Mouse (Mus musculus): Measurements from ENCODE around the gene Mnt.
"Not testable (repeated sequence)": the region's sequence is repeated elsewhere in the genome, so short reads cannot be mapped to it uniquely, and the experiment has no call there.

The Mnt gene

DNA sequence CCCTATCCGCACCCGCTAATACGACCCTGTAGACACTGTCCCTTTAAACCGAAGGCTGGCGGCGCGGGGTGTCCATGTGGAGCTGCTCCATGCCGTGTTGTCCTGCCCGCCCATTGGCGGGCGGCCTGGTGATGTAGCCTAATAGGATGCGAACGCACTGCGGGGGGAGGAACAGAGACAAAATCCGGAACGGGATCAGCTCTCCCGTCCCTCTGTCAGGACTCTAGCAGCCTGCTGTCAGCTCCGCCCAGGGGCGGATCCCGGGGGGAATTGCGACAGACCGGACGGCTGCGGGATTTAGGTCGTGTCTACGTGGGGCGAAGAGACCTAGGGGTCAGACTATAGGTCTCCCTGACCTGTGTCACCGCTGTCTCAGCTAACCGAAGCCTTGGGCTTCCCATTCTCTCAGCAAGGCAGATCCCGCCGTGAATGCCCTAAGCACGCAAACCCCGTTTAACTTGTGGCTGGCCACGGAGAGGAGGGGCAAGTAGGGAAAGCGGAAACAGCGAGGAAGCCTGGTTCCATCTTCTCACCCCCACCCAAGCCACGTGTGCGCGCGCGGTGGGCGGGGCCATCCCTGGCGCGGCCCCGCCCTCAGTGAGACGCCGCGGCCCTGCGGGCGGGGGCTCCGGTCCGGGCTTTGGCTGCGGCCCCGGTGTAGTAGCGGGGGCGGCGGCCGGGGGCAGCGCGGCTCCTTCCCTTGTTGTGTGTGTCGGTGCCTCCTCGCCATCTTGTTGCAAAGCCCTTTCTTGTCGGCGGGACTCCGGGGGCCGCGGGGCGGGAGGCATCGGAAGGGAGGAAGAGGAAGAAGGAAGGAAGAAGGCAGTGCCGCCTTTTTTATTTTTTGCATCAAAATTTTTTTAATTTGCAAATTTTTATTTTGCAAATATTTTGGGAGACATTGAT is at the start of gene Mnt:
Mnt (plus strand) TSS at position 665 of the 906 bp plus-strand sequence.
- peak; percentile 96 for DNase-seq

DNA sequence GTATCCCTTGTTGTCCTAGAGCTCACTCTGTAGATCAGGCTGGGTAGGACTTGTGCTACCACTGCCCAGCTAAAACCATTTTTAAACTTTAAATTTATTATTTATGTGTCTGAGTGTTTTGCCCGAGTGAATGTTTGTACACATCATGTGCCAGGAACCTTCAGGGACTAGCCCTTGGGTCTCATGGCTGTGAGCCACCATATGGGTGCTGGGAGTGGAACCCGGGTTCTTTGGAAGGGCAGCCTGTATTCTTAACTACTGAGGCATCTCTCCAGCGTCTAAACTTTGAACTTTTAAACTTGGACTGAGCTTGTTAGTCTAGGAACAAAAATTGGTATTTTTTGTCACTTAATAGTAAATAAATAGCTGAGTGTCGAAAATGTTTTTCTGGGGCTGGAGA is 37.8 kb upstream of the Mnt start:
- no peak for DNase-seq

DNA sequence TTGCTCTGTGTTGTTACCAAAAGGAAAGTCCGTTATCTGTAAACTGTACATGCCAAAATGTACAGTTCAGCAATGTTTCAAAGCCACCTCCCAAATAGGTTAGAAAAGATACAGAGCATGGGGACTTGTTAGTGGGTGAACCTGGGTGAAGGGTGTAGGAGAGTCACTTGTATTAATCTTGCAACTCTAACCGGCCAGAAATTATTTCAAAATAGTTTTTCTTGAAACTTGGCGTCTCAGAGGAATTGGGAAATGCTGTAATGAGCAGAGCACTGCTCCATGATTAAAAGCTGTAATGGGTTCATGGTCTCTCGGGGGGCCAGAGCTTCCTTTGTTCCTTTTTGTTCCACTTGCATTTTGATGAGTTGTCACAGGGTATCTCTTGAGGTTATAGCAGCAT is 30.1 kb upstream of the Mnt start:
- DNase-seq = no peak

DNA sequence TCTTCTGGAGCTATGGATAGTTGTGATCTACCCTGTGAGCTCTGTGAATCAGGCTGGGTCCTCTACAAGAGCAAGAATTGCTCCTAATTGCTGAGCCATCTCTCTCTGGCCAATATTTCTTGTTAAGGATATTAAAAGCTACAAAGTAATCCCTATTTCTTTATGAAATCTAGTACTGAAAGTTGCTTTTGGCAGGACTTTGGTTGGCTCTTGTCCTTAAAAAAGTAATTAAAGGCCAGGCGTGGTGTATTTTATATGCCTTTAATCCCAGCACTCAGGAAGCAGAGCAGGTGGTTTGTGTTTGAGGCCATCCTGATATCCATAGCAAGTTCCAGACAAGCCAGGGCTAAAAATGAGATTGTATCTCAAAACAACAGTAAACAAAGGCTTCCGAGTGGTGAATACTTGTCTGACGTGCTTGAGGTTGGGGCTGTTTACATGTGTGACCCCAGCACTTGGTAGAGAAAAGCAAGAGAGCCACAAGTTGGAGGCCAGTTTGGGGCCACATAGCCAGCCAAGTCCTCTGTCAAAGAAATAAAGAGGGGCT is 26.6 kb upstream of the Mnt start:
- no peak for DNase-seq

DNA sequence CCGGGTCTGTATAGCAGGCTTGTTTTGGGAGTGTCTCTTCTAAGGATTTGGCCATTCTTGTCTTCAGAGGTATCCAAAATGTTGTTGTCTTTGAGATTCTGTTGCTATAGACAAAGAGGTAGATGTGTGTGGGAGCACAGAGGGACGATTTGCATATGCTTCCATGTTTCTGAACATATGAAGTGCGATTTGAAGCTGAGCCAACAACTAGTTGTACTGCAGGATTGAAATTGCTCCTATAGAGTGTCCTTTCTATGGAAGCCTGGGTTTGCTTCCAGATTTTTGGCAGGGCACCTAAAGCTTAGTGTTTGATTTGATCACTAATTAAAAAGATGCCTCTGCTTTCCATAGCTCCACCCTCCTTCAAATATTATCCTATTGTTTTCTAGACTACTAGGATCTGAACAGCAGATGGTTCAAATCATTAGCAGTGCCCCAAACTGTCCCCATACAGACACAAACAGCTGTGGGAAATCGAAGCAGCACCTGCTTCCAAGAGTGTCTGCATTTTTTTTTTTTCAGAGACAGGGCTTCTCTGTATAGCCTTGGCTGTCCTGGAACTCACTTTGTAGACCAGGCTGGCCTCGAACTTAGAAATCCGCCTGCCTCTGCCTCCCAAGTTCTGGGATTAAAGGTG is 23.4 kb upstream of the Mnt start:
- DNase-seq = no peak

DNA sequence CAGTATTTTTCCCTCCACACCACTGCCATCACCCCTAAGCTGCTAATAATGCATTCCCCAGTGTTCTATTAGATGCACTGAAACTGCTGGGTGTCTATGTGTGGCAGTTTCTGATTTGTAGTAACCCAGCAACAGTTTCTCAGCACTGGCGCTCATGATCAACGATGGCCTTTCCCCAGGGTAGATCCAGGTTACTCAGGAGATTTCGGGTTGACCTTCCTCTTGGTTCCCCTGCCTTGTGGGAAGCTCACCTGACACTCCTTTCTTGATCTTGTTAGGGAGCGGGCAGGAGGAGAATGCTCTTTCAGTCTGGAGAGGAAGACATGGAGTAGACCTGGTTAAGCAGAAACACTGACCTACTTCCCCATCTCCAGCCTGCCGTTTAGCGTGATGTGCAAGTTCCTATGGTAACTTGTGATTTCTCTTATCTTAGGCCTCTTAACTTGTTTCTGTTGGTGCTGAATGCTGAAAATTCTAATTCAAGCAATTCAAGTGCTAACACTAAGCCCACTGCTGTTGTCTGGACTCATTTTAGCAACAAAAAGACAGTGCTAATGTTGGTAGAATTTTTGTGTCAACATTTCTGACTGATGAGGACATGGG is 22.4 kb upstream of the Mnt start:
- no peak for DNase-seq

DNA sequence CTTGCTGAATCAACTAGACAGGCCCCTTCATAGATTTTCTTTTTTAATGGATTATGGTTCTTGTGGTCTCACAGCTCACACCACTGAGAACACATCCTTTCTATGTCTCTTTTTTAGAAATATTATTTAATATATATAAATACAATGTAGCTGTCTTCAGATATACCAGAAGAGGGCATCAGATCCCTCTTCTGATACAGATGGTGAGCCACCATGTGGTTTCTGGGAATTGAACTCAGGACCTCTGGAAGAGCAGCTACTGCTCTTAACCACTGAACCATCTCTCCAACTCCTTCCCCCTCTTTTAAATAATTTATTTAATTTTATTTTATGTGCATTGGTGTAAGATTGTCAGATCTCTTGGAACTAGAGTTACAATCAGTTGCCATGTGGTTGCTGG is 20.6 kb upstream of the Mnt start:
- no peak for DNase-seq

DNA sequence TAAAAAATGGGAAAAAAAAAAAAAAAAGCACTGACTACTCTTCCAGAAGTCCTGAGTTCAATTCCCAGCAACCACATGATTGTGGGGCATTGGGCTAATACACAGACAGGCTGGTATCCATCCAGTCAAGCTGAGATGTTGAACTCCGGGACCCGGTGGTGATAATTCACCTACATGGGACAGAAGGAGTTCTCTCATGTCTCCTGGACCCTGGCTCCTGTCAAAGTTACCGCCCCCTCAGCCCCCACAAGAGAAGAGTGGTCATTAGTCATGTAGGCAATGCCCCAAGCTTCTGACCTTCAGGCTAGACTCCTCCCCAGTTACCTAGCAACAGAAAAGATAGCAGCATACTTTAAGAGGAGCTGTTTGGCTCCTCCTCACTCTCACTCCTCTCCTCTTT is 19.7 kb upstream of the Mnt start:
- not testable (repeated sequence) for DNase-seq

DNA sequence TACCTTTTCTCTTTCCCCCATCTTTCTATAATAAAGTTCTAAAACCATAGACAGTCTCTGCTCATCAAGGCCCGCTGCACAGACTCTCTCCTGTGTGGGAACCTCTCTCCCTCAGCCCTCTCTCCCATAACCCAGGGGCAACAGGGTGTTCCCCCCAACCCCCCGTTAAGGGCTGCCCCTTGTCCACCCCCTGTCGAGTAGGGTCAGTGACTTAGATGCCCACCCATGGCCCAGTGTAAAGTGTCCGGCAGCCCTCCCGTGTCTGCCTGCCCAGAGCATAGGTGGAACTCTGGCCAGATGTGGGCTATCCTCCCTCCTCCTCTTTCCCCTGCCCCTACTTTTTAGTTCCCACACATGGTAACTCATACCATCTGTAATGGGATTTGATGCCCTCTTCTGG is 19.2 kb upstream of the Mnt start:
- no peak for DNase-seq

DNA sequence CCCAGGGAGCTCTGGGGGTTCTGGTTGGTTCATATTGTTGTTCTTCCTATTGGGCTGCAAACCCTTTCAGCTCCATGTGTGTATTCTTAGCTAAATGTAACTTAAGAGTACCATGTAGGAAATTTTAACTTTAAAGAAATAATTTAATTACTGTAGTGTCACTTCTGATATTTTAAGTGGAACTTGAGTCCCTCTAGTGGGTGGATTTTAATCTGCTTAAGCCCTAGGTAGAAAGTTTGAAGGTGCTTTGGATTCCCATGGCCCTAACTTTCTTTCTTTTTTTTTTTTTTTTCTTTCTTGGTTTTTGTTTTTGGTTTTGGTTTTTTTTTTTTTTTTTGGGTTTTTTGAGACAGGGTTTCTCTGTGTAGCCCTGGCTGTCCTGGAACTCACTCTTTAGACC is 14.9 kb upstream of the Mnt start:
- no peak for DNase-seq

DNA sequence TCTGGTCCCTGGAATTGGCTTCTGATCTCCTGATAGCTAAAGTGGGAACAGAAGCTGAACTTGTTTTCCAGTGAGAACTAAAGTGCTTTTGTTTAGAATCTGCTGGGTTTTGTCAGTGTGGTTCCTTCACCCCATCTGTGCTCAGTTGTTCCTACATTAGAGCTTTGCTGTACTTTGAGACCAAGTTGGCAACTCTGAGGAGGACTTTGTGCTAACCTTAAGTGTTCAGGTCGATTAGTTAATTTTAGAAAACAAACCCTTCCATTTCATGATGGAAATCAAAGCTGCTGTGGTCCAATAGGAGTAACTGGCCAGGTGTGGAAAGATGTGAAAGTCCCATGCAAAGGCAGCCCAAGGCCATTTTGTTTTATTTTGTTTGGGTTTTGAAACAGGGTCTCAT is 9.8 kb upstream of the Mnt start:
- no peak for DNase-seq

DNA sequence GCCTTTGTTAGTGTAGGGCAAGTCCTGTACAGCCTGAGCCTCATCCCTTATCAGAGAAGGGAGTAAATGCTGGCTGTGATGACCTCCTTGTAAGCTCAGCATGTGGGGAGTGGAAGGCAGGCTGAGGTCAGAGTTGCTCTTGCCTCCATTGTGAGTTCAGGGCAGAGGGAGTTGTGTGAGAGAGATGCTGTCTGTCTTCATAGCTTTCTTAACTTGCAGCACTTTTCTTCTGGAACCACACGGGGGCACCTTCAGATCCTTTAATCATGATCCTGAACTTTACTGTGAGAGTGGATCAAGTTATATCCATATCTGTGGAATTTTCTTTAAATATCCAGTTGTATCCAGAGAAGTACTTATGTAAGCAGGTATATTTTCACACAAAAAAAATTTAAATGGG is 9.3 kb upstream of the Mnt start:
- no peak for DNase-seq

DNA sequence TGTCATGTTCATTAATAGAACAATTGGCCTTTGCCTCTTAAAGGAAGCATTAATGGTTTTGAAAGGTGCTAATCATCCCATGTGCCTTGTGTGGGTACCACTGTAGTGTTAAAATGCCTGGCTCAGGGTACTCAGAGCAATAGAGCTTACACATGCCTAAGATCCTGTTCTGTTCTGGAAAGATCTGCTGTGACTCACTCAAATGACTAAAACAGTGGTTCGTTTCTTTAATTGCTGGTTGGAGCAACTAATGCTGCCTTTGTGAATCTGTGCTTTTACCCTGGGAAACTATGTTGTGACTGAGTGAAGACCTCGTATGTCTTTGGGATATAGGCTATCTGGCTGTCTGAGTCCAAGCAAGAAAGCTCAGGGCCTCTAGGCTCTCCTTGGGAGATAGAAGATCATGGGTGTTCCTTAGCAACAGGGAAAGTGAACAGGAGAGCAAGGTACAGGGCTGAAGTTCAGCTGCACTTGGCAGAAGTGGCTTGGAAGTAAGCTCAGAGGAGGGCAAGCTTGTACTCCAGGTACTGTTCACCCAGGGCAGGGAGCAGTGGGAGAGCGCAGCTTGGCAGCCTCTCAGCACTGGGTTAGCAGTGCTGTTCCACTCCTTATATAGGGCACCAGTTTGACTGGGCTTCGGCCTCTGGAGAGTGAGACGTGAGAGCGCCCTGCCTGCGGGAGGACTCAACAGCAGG is 7.8 kb upstream of the Mnt start:
- DNase-seq = no peak

DNA sequence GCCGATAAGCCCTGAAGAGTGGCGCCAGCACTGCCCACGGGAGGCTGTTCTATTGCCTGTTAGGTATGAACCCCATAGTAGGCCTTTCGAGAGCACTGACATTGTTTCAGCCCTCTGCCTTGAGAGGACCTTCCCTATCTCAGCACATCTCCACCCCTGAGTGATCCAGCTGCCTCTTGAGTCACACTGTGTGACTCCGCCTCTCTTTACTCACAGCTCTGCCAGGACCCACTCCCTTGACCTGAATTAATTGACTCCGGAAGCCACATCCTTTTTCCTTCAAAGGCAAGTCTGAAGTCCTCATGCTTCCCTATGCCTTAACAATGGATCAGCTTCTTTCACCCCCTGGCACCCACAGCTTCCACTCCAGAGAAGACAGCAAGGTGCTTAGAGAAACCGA is 4.6 kb upstream of the Mnt start:
- no peak for DNase-seq

DNA sequence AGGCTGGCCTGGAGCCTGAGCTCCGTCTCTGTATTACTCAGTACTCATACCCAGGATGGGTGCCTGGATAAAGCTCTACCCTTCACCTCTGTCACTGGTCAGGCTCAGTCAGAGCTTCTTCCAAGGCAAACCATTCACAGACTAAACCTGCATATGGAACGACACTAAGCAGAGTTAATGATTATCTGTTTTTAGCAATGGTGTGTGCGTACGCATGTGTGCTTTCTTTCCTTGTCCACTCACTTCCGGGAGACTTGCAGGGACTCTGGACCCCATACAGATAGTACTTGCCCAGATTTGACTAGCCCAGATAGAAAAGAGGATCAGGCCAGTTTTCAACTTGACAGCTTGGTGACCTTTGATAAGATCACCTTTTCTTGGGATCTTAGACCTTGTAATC is 4.0 kb upstream of the Mnt start:
- DNase-seq = no peak

DNA sequence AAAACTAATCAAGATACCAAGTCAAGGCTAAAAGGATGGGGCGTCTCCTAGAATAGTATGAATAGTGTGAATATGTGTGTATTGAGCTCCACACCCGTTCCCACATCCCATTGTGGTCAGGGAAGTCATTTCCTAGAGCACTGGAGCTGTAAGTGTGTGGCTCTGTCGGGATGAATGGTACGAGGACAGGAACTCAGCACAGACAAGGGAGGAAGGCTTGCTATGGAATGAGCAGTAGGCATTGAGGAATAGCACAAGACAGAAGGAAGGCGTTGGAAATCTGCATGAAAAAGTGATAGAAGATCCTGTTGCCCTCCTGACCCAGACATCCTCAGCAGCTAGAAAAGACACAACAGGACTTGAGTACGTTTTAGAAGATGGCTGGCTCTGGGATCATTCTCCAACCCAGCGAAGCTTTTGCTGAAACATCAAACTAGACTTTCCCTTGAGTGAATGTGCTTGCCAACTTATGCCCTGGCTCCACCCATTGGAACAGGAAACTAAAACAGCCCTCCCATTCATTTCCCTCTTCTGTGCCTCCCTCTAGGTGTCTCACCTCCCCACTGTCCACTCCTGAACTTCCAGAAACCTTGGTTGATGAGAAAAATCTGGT is 2.8 kb upstream of the Mnt start:
- DNase-seq = no peak

DNA sequence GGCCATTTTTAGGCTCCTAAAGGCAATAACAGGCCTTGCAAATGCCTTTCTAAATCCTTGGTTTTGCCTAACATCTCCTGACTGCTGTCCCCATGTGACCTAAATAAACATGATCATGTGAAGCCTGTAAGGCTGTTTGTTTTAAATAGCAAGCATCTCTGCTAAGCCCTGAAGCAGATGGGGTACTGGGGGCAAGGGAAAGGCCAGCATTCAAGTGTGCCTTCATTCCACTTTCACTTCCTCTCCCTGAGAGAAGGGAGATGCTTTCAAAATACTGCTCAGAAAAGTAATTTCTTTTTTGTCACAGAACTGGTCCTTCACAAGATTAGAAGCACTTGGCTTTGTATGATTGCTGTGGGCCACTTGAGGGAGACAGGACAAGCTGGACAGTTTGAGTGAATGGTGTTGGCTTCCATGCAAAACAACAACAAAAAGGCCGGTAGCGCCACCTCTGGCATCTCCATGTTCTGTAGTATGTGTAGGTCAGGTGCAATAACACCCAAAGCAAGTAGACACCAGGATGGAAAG is 2.3 kb upstream of the Mnt start:
- DNase-seq = no peak

DNA sequence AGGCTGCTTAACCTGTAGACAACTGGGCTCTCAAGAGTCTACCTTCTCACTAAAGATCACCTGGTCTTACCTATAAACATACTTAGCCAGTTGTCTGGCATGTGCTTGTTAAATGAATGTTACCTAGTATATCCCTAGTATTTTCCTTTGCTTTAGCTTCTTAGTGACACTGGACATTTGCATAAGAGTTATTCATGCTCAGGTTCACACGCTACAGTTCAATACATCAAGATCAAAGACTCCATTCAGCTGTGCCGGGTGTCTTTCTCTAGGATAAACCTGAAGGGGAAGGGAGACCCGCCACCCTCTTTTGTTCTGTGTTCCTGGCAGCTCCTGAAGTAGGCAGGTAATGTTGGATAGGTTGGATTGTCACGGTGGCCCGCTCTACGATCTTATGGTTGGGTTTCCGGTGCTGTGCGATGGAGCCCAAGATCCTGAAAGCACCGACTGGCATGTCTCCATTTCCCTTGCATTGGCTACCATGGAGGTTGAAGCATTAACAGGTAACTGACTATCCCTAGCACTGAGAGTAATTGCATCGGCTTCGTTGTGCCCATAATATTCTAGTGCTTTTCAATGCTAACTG is 1.7 kb upstream of the Mnt start:
- no peak for DNase-seq

DNA sequence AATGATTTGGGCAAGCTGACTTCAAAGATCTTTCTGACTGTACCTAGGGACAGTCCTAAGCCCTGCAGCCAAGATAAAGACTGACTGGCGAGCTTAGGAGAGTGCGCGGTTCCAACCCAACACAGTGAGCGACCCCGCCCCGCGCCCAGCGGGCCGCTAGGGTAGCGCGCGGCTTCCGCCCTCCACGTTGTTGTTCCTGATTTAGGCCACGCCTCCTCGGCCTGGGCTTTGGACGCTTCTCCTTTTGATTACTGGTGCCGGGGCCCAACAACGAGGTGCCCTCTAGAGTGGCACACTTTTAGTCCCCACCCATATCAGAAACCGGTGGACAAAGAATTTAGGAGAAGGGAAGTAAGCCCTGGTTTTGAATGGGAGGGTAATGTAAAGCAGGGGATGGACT is 908 bp upstream of the Mnt start:
- DNase-seq = peak; percentile 78

DNA sequence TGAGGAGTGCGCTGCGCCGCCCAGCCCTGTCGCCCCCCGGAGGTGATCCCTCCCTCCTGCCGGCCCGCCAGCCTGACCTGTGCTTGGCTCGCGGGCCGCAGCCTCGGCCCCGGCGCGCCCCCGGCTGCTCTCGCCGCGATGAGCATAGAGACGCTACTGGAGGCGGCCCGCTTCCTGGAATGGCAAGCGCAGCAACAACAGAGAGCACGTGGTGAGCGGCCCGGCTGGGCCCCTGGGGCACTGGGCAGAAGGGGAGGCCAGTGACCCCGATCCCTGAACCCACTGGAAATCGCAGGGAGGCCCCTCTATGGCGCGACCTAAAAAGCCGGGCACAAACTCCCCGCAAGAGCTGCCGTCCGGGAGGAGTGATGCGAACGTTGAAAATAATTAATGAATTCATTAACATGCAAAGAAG is 478 bp downstream of the Mnt start:
- peak; percentile 53 for DNase-seq

DNA sequence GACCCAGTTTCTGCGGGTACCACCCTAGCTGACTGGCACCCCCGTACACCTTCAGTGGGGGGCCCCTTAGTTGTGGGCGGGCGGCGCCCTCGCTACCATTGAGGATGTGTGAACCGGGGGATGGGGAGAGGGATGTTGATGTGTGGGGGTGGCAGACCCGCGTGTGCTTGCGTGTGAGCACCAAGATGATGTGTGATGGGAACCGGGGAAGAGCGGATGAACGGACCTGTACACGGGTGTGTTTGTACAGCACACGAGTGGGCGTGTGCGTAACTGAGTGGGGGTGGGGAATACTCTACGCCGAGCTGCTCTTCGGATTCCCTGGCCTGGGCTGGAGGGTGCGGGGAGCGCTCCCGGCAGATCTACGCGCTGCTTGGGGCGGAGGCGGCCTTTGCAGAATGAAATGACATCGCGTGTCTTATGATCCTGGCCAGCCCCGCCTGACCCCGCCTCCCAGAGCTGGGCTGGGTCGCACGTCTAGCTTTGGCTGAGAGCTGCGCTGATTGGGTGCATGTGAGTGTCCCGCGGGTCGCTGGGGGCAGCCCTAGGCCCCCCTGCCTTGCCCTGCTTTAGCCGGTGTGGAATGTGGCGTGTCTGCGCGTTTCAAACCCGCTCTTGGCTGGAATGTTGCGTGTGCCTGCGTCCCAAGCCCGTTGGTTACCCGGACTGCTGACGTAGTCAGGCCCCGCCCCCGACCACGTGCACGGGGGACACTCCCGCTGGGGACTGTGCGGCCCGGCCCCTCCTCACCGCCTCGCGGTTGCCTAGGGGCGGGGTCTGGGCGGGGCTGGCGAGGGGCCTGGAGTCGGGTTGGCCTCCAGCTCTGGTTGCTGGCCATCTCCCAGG is 1.1 kb downstream of the Mnt start:
- peak; percentile 98 for DNase-seq
